Mouse (Mus musculus): ENCODE results near the gene Plekhh2.
A peak's percentile ranks its signal among the peaks of the same experiment; 100 is the strongest.

Gene Plekhh2

DNA sequence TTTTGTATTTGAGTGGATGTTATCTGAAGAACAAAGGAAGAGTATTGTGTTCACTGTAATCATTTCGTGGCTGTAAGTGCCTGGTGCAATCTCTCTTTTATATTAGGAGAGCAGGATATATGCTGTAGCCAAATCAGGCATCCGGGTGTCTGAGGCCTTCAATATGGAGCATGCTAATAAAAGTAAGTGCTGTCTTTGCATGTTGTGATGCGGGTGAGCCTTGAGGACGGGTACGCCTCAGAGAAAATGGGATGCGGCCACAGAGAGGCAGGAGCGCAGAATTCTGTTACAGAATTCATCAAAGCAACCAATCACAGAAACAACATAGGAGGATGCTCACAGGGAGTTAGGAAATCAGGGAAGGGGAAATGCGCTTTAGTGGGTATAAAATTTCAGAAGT lies 58.1 kb downstream of the Plekhh2 start:
- no peak for DNase-seq (ENCODE audit: extremely low spot score, low read depth, low spot score)

GRCm38 (mm10) chr17:84571629-84572028 lies 59.9 kb downstream of the Plekhh2 start:
- DNase-seq (ENCODE audit: extremely low spot score, low read depth, low spot score), result no peak

DNA sequence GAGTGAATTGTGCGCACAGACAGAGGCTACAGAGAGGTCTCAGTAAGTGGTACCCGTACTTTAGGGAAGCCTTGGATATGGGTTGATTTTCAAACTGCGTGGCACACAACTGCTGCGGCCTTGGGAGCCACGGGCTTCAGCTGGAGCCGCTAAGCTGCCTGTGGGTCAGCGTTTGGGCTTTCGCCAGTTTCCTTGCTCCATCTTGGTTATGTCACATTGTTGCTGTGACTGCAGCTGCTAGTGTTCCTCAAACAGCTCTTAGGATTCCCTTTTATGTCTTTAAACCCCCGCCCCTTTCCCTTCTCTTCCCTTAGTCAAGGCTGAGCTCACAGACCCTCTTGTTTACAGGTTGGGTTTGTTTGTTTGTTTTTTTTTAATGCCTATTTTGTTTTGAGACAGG lies 61.6 kb downstream of the Plekhh2 start:
- DNase-seq (ENCODE audit: extremely low spot score, low read depth, low spot score), result no peak

DNA sequence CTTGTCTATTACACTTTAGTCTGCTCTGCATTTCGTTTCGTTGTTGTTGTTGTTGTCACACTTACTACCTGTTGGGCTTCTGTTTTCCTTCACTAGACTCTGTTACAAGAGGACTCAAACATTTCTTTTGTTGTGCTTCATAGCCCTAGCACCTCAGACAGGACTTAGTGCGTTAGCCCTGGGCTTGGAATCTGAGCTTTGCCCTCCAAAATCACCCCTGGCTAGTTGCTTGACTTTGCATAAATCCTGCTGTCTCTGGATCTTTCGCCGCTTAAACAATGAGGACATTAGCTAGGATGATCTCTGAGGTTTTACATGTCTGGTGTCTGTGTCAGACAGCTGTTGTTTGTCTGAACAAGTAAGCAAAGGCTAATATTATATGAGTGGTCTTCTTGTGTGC lies 62.2 kb downstream of the Plekhh2 start:
- DNase-seq (ENCODE audit: extremely low spot score, low read depth, low spot score), result no peak

DNA sequence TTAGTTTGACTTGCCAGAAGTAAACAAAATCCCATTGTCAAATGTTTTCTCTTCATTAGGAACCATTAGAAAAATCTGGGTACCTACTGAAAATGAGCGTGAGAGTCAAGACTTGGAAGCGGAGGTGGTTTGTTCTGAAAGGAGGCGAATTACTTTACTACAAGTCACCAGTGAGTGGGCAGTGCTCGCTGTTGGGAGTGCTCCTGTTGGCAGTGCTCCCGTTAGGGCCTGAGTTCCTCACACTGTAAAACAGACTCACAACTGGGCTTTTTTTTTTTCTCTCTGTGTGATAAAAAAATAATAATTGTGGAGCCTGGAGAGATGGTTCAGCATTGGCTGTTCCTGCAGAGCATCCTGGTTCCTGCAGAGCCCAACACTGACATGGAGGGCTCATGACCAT lies 63.4 kb downstream of the Plekhh2 start:
- no peak for DNase-seq (ENCODE audit: extremely low spot score, low read depth, low spot score)

DNA sequence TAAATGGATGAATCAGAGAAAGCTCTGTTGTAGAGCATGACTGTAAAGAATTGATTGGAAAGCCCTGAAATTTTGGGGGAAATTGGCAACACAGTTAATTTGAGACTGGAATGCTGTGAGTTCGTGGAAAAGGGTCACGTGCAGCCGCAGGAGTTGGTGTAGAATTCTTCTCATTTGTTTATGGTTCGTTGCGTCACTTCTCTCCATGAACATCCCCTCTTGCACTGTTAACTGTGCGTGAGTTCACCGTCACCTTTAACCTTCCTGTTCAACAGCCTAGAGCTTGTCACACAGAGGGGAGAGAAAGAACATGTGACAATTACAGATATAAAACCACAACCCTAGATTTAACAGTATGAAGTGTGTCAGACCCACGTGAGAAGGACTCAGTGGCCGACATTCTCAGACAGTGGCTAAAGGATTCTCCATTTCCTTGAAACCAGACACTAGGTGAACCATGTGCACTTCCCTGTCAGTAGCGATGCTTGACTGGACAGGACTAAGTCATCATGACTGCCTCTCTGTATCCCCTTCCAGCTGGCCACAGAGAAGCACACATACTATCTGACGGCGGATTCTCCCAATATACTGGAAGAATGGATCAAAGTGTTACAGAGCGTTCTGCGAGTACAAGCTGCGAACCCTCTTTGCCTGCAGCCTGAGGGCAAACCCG lies 65.1 kb downstream of the Plekhh2 start:
- no peak for DNase-seq (ENCODE audit: extremely low spot score, low read depth, low spot score)

DNA sequence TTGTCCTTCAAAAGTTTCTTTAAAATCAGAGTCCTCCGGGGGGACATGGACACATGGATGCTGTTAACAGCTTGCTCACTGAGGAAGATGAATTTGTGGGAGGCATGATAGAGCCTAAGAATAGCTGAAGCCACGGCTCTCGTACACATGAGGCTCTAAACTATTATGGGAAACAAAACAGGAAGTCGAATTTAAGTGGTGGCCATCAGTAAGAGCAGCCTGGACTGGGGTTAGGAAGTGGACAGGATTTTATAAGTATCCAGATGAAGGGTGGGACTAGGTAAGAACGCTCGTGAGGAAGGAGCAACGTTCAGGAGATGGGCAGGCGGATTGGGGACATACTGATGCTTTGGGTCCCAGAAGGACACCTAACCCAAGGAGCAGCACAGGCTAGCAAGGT lies 67.6 kb downstream of the Plekhh2 start:
- DNase-seq (ENCODE audit: extremely low spot score, low read depth, low spot score), result no peak

DNA sequence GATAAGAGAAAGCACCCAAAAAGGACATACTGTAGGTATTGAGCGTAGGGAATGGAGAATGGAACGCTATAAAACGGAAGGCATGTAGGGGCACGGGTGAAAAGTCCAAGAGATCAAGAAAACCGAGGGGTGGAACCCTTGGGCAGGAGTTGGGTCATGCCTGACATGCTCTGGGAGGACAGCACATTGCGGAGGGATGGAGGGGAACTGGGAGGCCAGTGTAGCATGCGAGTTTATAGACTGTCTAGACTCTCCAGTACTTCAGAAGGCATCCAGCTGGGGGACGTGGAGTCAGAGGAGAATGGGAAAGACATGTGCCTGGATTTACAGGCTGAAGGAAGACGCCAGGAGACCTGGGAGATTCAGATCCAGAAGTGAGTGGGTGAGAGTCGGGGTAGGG lies 68.1 kb downstream of the Plekhh2 start:
- DNase-seq (ENCODE audit: extremely low spot score, low read depth, low spot score), result no peak

DNA sequence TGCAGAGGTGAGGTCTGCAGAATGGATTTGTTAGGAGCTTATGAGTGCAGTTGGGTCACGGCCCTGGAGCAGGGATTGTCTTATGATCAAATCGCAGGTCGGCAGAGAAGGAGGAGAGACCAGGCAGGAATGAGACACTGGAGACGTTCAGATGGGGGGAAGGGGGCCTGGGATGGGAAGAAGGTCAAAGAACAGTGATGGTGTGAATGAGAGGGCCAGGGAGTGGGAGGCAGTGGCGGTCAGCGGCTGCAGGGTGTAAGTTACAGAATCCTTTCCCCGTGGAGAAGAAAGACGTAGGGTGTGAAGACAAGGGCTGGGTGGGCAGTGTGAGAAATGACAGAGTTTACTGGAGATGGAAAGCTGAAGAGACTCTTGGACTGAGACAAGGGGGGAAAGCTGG lies 69.1 kb downstream of the Plekhh2 start:
- DNase-seq (ENCODE audit: extremely low spot score, low read depth, low spot score), result no peak

DNA sequence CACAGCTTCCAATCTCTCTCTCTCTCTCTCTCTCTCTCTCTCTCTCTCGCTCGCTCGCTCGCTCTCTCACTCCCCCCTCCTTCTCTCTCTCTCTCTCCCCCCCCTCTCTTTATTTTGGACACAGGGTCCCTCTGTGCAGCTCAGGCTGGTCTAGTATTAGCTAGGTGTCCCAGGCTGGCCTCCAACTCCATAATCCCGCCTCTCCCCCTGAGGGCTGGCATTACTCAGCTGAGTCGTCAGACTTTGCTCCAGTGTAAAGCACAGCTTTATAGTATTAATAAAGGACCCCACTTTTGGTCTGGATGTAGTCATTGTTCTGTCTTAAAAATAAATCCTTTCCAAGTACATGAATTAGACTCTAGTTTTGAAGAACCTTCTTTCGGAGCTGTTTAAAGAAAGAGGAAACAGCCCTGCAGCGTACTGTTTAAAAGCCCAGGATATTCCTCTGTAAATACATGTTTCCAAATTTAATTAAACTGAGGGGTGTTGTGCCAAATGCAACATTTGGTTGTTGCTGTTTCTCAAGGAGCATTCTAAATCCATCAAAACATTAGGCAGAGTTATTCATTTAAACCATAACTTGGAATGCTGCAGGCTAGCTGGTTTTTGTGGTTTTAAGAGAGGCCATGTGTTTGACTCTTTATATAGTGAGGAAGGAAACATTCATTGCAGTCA lies 70.2 kb downstream of the Plekhh2 start:
- no peak for DNase-seq (ENCODE audit: extremely low spot score, low read depth, low spot score)

DNA sequence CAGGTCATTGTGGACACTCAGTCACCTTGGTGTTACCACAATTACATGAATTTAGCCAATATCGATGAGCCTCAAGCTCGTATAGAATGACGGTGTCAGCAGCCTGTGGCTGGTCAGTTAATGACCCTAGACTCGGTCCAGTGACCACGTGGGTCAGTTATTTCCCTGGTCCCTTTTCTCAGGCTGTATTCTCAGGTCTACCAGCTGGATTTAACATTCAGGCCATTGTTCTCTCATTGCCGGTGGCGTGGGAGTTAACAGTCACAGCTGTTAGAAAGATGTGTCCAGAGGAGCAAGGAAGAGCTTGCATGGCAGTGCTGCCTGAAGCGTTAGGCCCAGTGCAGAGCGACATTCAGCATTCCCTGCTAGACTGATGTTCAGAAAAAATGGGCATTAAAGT lies 72.4 kb downstream of the Plekhh2 start:
- no peak for DNase-seq (ENCODE audit: extremely low spot score, low read depth, low spot score)

DNA sequence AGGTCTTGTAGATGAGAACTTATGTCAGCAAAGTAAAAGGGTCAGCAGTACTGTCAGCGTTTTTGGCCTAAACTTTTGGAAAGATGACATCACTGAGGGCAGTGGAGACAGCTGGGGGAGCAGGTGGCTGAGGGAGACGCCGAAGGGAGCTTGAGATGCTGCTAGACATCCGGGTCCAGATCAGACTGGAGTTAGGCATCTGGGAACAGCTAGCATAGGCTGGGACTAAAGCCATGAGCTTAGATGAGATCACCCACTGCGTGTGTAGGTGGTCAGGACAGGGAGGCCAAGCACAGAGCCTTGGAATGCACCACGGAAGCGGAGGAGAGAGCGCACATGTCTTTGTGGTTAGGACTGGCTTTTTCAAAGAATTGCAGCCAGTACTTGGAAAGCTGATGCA lies 73.4 kb downstream of the Plekhh2 start:
- DNase-seq (ENCODE audit: extremely low spot score, low read depth, low spot score), result no peak

GRCm38 (mm10) chr17:84590065-84590464 lies 78.4 kb downstream of the Plekhh2 start:
- no peak for DNase-seq (ENCODE audit: extremely low spot score, low read depth, low spot score)

DNA sequence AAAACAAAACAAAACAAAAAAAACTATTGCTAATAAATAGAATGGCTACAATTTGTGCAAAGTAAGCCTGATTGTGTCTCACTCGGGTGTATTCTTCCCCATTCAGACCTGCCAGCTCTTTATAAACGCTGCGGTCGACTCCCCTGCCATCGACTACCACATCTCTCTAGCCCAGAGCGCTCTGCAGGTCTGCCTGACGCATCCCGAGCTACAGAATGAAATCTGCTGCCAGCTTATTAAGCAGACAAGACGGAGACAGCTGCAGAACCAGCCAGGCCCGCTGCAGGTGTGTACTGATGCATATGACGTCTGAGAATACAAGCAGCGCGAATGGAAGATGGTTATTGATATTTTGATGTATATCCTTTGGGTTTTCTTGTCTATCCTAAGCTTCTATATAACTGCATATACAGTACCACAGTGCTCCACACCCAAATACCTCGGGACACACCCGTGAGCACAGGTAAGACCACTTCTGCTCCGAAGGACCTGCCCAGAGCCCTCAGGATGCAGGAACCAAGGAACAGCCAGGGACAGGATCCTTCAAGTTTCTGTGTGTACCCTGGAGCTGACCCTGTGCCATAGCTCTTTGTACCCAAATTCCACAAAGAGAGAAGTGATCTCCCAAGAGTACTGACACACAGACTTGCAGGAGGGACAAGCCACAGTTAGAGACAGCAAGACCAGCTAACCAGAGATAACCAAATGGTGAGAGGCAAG lies 79.9 kb downstream of the Plekhh2 start:
- no peak for DNase-seq (ENCODE audit: extremely low spot score, low read depth, low spot score)

DNA sequence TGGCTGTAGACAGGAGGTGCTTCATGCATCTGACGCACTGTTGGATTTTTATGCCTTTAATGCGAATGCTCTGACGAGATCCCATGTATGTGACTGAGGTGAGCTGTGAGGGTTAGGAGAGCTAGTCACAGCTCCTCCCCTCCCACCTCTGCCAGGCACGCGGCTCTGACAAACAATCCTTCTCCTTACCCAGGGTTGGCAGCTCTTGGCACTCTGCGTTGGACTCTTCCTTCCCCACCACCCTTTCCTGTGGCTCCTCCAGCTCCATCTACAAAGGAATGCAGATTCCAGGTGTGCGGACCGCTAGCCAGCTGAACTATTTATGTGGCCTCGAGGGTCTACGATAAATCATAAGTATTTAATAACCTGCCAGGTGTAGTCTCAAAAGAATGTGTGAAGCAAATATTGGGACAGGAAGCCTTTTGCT lies 84.3 kb downstream of the Plekhh2 start:
- peak; percentile 30 for DNase-seq (ENCODE audit: extremely low spot score, low read depth, low spot score)

- no peak for DNase-seq (ENCODE audit: extremely low spot score, low read depth, low spot score)
Observed at GRCm38 (mm10) chr17:84596501-84596900, 84.8 kb downstream of the Plekhh2 start.

- DNase-seq (ENCODE audit: extremely low spot score, low read depth, low spot score), result no peak
Observed at GRCm38 (mm10) chr17:84597859-84598258, 86.2 kb downstream of the Plekhh2 start.

- no peak for DNase-seq (ENCODE audit: extremely low spot score, low read depth, low spot score)
Observed at GRCm38 (mm10) chr17:84598928-84599327, 87.2 kb downstream of the Plekhh2 start.

- DNase-seq (ENCODE audit: extremely low spot score, low read depth, low spot score), result no peak
Observed at GRCm38 (mm10) chr17:84600051-84600983, 88.6 kb downstream of the Plekhh2 start.

GRCm38 (mm10) chr17:84601805-84602204 lies 90.1 kb downstream of the Plekhh2 start:
- DNase-seq (ENCODE audit: extremely low spot score, low read depth, low spot score), result no peak

DNA sequence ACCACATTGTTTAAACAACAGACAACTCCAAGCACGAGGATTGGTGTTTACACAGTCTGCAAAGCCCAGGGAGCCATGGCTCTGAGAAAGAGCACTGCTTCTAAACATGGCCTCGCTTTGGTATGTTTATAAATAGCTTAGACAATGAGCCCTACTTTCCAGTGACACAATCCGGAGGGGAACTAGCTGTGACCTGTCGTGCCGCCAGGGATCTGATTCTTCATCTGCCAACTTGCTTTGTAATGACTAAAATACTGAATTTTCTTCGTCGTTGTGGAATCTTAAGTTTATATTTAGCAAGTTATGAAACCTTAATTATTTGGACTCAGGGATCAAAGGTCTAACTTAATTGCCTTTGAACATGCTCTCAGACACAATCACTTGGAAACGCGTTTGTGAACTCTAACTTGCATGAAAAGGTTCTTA lies 91.5 kb downstream of the Plekhh2 start:
- no peak for DNase-seq (ENCODE audit: extremely low spot score, low read depth, low spot score)

Measured in hindlimb bud, embryonic 11.5 days (tissue).